ENCODE assay signal across 18 mouse cellular contexts in the genomic region with DNA sequence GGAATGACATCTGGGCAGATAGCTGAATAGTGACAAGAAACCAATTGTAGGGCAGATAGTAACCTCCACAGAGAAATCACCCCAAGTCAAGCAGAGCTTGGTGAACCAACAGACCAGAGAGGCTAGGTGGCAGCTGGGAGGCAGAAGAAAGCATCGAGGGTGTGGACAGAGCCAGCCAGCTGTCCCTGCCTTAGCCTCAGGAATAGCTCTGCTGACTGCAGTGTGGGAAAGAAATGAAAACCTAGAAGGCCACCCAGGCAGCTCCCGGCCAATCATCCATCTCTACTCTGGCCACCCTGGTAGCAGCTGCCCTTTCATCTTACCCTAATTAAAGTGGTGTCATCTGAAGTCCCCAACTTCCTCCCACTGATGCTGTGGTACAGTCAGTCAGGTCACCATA.
"Had no signal": no experiment of that assay in that cellular context is flagged by ENCODE, and none has a peak within 500 bp of the region (broad histone marks: within the 10 kb centered on the region; RNA-seq: fewer than 3 reads in every experiment).

No protein-coding gene starts in this region.

- H3K9ac ChIP-seq: liver, embryonic 13.5 days; midbrain, embryonic 12.5 days; midbrain, embryonic 15.5 days; neural tube, embryonic 13.5 days had no signal

- ATAC-seq: inflammation-experienced regulatory T-cells, adult 6 months; midbrain, embryonic 15.5 days had no signal

- H3K4me3 ChIP-seq: layer of hippocampus, adult 2 months; liver, embryonic 13.5 days; midbrain, embryonic 12.5 days; midbrain, embryonic 15.5 days; neural tube, embryonic 13.5 days had no signal

- H3K4me2 ChIP-seq: liver, embryonic 13.5 days; midbrain, embryonic 12.5 days; midbrain, embryonic 15.5 days; neural tube, embryonic 13.5 days had no signal

- H3K36me3 ChIP-seq: liver, embryonic 13.5 days; midbrain, embryonic 12.5 days; midbrain, embryonic 15.5 days; neural tube, embryonic 13.5 days had no signal

- DNase-seq: kidney, adult 11 months; kidney, postnatal 25 days; layer of hippocampus, adult 9-11 months; liver, embryonic 13.5 days; lung, adult 2 months; right cerebral cortex, adult 18-20 months; right cerebral cortex, postnatal 14 days; right cerebral cortex, postnatal 4 days; thymus, adult 2 months; thymus, postnatal 14 days; thymus, postnatal 4 days had no signal

- H3K9me3 ChIP-seq: liver, embryonic 13.5 days; midbrain, embryonic 12.5 days; midbrain, embryonic 15.5 days; neural tube, embryonic 13.5 days had no signal

- H3K27me3 ChIP-seq: liver, embryonic 13.5 days; midbrain, embryonic 12.5 days; midbrain, embryonic 15.5 days; neural tube, embryonic 13.5 days had no signal

- H3K27ac ChIP-seq: layer of hippocampus, adult 2 months; liver, embryonic 13.5 days; macrophage; midbrain, embryonic 12.5 days; midbrain, embryonic 15.5 days; neural tube, embryonic 13.5 days; stomach, postnatal 0 days had no signal

- H3K4me1 ChIP-seq: liver, embryonic 13.5 days; midbrain, embryonic 12.5 days; midbrain, embryonic 15.5 days; neural tube, embryonic 13.5 days had no signal
